Mouse (Mus musculus): ENCODE measurements around the gene Pex11g.

DNA sequence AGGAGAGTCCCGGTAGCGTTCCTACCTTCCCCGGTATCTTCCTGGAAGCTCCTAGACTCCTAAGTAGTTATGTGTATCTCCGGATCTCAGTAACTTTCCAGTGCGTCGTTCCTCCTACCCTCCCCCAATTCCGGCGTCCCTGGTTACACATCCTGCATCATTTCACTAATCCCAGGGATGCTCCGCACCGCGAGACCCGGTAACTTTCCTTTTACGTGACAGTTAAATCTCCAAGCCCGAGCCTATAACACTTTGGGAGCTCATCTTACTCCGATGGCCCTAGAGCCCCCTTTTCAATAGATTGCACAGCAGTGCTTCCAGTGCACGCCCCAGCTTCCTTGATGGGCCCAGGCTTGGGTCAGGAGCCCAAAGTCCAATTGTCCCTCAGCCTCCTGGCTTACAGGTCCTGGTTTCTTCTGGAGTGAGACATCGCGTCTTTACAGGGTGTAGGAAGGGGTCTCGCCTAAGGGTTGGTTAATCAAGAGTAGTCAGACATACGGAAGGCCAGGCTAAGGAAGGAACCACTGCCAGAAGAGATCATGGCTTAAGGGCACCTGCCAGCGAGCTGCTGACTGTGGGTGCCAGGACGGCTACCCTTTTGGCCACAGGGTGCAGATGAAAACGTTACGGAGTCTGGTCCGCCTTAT is 48.4 kb upstream of the Pex11g start:
- TF ChIP-seq GATA1 (IDR thresholded peaks at IDR 0.05; ENCODE audit: low read length) (no peak), TAL1 (IDR thresholded peaks at IDR 0.05; ENCODE audit: low read length) (no peak)
